Mouse (Mus musculus): ENCODE measurements around the gene Rps21. TPM values are rescaled to one million over a fixed set of nuclear protein-coding genes. Genes with fewer than 3 reads are reported as not detected.

Gene Rps21
- polyA plus RNA-seq (2012) = 70.2 and 1,101 TPM in 2 replicates

GRCm38 (mm10) chr2:180257001-180257521 is at the start of gene Rps21:
TSS of gene Rps21 (plus strand) at chr2:180257377.
- TF ChIP-seq GATA1 (IDR thresholded peaks at IDR 0.05; ENCODE audit: low read length) = no peak

DNA sequence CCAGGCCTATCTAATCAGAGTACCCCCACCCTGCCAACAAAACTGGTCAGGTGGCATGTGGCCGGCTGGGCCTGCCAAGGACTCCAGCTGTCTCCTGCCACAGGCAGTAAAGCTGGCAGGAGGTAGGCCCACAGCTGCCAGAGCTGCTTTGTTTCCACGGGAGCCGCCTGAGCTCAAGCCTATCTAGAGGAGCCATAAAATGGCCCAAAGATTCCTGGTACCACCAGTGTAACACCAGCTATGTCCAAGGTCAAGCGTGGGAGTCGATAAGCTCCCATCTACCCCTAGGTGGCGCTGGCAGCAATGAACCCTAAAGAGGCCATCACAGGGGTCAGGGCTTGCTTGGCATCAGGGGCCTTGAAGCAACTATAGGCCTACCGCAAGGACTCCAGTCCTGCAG is 49.3 kb upstream of the Rps21 start:
- no peak for TF ChIP-seq GATA1 (IDR thresholded peaks at IDR 0.05; ENCODE audit: low read length)

DNA sequence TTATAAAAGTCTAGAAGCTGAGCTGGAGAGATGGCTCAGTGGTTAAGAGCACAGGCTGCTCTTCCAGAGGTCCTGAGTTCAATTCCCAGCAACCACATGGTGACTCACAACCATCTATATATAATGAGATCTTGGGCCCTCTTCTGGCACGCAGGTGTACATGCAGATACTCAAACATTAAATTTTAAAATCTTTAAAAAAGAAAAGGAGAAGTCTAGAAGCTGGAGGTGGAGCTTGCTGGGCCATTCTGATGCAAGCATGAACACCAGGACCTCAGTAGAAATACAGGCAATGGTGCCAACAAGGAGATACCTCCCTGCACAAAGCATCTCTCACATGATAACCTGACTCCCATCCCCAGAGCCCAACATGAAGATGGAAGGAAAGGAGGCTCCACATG is 48.2 kb upstream of the Rps21 start:
- no peak for TF ChIP-seq GATA1 (IDR thresholded peaks at IDR 0.05; ENCODE audit: low read length)

DNA sequence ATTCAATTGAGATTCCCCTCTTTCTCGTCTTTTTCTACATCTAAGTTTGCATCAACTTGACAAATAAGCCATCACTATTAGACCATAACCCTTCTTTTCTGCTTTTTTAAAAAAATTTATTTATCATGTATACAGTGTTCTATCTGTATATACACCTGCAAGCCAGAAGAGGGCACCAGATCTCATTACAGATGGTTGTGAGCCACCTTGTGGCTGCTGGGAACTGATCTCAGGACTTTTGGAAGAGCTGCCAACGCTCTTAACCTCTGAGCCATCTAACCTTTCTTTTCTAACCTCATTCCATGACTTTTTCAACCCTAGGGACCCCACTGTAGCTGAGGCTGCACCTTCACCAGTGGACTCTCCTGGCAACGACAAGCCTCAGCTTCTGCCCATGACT is 44.9 kb upstream of the Rps21 start:
- no peak for TF ChIP-seq GATA1 (IDR thresholded peaks at IDR 0.05; ENCODE audit: low read length)

DNA sequence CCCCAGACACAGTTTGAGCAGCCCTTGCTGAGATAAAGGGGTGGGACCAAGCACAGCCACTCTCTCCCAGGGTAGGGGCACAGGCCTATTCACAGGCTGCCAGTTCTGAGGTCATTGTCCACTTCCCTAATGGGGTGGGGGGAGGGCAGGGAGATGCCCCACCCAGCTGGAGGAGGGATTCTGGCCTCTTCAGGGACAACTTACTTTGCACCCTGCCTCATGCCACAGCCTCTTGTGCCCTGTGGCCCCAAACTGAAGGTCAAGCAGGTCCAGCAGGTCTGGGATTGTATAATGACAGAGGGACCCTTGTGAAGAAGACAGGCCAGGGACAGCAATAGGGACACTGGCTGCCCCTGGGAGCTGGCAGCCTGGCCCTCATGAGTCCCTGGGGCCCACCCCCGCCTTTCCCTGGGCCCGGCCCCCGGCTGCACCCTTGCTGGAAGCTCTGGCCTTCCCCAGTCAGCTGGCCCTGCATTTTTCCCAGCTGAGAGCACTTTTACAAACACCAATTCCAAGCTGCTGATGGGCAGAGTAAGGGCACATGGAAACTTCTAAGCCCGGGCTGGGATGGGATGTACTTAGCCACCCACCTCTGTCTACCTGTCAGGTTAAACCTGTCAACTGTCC is 42.7 kb upstream of the Rps21 start:
- TF ChIP-seq GATA1 (IDR thresholded peaks at IDR 0.05; ENCODE audit: low read length) = no peak

DNA sequence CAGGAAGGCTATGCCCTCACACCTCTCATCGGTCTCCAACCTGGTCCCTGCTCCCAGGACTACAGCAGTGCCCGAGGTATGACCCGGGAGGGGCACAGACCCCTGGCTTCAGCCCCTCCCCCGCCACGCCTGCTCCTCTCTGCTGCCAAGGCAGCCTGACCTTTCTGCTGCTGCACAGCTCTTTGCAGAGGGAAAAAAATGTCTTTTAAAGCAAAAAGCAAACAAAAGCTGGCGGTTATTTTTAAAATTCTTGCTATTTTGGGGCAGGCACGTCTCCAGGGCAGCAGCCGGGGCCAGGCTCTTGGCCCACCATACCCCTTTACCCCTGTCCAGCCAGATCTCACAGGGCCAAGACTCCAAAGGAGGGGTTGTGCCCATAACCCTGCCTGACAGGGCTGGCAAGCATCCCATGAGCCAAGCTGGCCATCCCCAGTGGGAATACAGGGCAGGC is 42.1 kb upstream of the Rps21 start:
- TF ChIP-seq GATA1 (IDR thresholded peaks at IDR 0.05; ENCODE audit: low read length) = no peak

GRCm38 (mm10) chr2:180215951-180216350 is 41.2 kb upstream of the Rps21 start:
- TF ChIP-seq GATA1 (IDR thresholded peaks at IDR 0.05; ENCODE audit: low read length) = no peak

DNA sequence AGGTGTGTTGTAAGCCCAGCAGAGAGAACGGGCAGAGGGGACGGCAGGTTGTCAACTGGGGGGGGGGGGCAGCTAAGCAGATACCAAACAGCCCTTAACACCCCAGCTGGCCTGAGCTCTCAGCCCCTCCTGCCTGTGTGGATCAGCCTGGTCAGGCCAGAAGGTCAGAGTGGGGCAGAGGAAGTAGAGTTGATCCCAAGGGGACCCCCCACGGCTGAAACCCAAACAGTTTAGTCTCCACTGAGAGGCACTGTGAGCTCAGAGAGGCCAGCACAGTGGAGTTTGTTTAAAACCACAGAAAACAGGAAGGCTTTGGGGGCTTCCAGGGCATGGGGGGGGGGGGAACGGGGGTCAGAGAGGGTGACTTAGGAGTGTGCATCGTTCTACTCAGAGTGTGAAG is 40.3 kb upstream of the Rps21 start:
- TF ChIP-seq GATA1 (IDR thresholded peaks at IDR 0.05; ENCODE audit: low read length) = no peak

DNA sequence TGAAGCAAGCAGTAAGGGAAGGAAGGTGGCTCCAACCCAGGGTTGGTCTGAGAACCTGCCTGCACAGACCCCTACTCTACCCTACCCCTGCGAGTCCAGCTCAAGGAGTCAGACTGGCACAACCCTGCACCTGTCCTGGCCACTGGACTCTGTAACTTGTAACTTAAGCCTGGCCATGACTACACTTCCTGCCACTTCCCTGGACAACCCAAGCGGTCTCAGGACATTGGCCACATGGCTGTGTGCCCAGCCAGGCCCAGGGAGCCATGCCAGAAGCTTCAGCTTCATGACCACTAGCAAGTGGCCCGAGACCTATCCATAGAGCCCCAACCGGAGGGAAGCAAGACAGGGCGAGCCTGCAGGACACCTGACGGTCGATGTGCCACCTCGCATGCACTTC is 39.6 kb upstream of the Rps21 start:
- no peak for TF ChIP-seq GATA1 (IDR thresholded peaks at IDR 0.05; ENCODE audit: low read length)

GRCm38 (mm10) chr2:180218241-180218640 is 38.9 kb upstream of the Rps21 start:
- no peak for TF ChIP-seq GATA1 (IDR thresholded peaks at IDR 0.05; ENCODE audit: low read length)

DNA sequence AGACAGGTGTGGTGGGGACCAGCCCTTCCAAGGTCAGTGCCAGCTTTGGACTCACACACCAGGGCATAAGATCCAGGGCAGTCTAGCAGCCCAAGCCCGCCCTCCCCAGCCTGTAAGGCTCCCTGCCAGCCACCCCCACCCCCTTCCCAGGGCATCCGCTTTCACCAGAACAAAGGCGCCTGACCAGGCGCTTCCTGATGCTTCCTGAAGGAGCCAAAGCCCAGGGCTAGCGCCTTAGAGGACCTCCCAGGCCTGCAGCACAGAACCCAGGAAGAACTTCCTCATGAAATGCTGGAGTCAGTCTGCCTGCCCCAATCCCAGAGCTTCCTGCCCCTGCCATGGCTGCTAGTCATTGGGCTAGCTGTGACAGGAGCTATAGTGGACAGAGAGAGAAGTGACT is 38.5 kb upstream of the Rps21 start:
- TF ChIP-seq GATA1 (IDR thresholded peaks at IDR 0.05; ENCODE audit: low read length) = no peak

DNA sequence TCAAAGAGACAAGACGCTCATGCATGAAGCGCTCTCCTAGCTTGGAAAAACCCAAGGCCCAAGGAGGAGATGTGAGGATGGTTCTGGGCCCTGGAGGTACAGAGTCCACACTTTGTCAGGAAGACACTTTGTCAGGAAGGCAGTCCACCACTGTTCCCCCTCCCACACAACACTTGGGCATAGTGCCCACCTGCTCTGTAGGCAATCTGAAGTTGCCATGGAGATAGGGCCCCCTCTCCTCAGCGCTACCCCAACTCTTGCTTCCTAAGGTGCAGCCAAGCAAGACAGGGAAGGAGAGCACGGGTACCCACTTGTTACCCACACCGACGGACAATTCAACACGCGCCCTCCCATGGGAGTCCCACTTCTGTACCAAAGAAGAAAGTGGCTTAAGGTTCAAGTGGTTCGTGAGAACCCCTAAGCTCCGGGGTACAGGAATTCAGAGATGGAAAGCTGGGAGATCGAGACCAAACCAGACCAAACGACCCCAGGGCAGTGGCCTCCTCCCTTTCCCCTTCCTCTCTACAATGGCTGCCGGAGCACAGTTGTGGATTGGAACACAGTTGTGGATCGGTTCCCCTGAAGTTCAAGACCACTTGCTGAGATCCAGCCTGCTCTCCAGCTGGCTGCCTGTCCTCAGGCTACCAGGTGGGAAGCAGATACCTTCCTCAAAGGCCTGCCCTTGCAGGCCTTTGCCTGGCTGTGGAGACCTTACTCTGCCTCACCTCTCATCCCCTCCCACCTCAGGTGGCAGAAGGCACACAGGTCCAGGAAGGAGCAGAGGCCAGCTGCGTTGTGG is 37.8 kb upstream of the Rps21 start:
- no peak for TF ChIP-seq GATA1 (IDR thresholded peaks at IDR 0.05; ENCODE audit: low read length)

DNA sequence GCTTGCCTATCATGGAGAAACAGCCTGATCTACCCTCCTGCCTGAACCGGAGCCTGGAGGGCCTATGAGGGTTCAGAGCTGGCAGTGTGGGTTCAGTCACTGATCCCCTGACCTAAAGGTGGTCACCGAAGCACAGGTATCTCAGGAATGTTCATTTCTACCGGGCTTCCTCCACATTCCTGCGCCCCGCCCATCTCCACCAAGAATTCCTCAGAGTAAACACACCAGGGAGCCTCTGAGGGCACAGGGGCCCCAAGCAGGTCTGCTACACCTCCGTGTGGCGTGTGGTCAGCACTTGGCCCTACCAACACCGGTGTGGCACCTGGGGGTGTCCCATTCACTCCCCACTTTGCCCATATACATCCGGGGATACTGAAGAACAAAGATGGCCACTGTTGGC is 37.0 kb upstream of the Rps21 start:
- TF ChIP-seq GATA1 (IDR thresholded peaks at IDR 0.05; ENCODE audit: low read length) = no peak

DNA sequence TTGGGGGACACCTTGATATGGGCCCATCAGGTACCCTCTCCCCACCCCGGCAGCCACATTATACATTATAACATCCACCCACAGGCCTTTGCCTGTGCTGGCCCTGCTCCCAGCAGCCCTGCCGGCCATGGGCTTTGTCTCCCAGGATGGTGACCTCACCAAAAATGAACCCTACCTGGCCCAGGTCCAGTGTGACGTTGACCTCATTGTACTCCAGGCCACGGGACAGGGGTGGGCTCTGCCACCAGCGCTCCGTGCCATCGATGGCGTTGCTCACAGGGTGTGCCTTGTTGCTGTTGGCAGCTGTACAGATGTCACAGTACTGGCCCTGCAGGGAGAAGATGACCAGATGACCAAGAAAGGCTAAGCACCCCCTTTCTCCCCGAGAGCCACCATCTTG is 36.1 kb upstream of the Rps21 start:
- TF ChIP-seq GATA1 (IDR thresholded peaks at IDR 0.05; ENCODE audit: low read length) = no peak

DNA sequence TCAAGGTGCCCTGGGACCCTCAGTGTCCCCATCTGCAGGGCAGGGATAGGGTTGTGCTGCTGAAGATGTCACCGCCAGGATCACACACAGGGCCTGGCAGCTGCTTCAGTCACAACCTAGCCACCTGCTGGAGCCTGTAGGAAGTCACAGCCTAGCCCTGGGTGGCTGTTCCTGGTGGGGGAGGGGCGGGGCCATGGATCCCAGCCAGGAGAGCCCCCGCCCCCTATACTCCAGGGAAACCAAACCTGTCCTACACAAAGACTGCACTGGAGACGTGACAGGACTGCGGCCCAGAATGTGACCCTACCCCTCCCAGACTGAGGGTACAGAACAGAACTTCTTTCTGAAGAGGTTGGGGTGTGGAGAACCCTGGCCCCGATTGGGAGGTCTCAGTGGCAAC is 34.9 kb upstream of the Rps21 start:
- no peak for TF ChIP-seq GATA1 (IDR thresholded peaks at IDR 0.05; ENCODE audit: low read length)

DNA sequence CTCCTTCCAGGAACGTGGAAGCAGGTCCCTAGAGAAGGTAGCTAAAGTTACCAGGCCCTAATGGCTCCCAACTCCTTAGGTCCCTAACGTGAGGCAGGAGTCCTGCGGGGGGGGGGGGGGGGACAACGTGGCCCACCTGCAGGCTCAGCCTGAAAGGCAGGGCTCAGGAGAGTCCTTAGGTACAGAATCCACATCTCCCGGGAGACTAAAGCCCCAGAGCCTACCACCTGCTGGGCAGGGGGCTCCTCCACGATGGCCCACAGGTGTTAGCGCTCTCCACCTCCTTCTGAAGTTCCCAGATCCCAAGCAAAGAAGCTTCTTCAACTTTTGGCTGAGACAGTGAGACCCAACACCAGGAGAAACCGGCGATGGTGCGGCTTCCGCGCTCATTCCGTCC is 32.5 kb upstream of the Rps21 start:
- no peak for TF ChIP-seq GATA1 (IDR thresholded peaks at IDR 0.05; ENCODE audit: low read length)
